Mouse (Mus musculus) forebrain, embryonic 16.5 days (tissue): ENCODE measurements at regions not wholly inside any gene's neighbourhood (a gene's known extent, or its start where the extent isn't known, plus 50 kb on each side); places are given as distances from the start of the nearest gene placed in this dataset.

ENCODE experiments used
- ATAC-seq: fragments of 200-750 bp; cut with Nextera tagmentation; 2 replicates; pipeline ENCODE4 v1.8.0; 2017; ENCODE audit warnings: mild to moderate bottlenecking, moderate library complexity
- H3K27ac ChIP-seq: fragments of 300-500 bp; sonication (generic); 2 replicates; pipeline ENCODE4 v1.5.1; 2014; ENCODE audit warnings: low read length, control low read depth
- H3K27me3 ChIP-seq: fragments of 300-500 bp; sonication (generic); replicated peaks from 2 replicates; pipeline ENCODE4 v1.6.1; 2014; ENCODE audit warnings: low read length; ENCODE audit not compliant: control insufficient read depth, insufficient read depth
- H3K36me3 ChIP-seq: fragments of 300-500 bp; sonication (generic); 2 replicates; pipeline ENCODE4 v1.6.1; 2014; ENCODE audit not compliant: control insufficient read depth, insufficient read depth
- H3K4me1 ChIP-seq: fragments of 300-500 bp; sonication (generic); replicated peaks from 2 replicates; pipeline ENCODE4 v1.6.1; 2014; ENCODE audit warnings: low read length; ENCODE audit not compliant: control insufficient read depth, insufficient read depth
- H3K4me2 ChIP-seq: fragments of 300-500 bp; sonication (generic); 2 replicates; pipeline ENCODE4 v1.6.1; 2014; ENCODE audit warnings: mild to moderate bottlenecking, low read length, control low read depth
- H3K4me3 ChIP-seq: fragments of 300-500 bp; sonication (generic); replicated peaks from 2 replicates; pipeline ENCODE4 v1.5.1; 2014; ENCODE audit warnings: mild to moderate bottlenecking, low read length, control low read depth
- H3K9ac ChIP-seq: fragments of 300-500 bp; sonication (generic); replicated peaks from 2 replicates; pipeline ENCODE4 v1.6.1; 2014; ENCODE audit warnings: low read depth, low read length, control low read depth
- H3K9me3 ChIP-seq: fragments of 300-500 bp; sonication (generic); 2 replicates; pipeline ENCODE4 v1.6.1; 2016; ENCODE audit warnings: low read length; ENCODE audit not compliant: control insufficient read depth
- WGBS: fragments of 180-500 bp; shearing (Covaris S2); extraction: QIAGEN DNeasy Blood & Tissue Kit; methylation state at CpG from one replicate; pipeline ENCODE4 v1.1.7; 2014; 5-methylcytosine and 5-hydroxymethylcytosine counted together

GRCm38 (mm10) chr3:39928421-39928820, 602.7 kb upstream of the Intu start:
- no peaks in the 10 kb centered on the region for H3K4me1 ChIP-seq
- H3K27me3 ChIP-seq, result no peaks in the 10 kb centered on the region
- H3K9me3 ChIP-seq, result no peaks in the 10 kb centered on the region
- H3K36me3 ChIP-seq, result no peaks in the 10 kb centered on the region
- H3K9ac ChIP-seq, result no peak overlapping the region
- no peak overlapping the region for H3K4me3 ChIP-seq
- WGBS, result 94% methylated on average over 2 of the region's 2 CpGs
- H3K4me2 ChIP-seq, result no peak overlapping the region
- ATAC-seq, result no peak
- no peak overlapping the region for H3K27ac ChIP-seq

GRCm38 (mm10) chr3:39933372-39933771, 597.7 kb upstream of the Intu start:
- no peaks in the 10 kb centered on the region for H3K4me1 ChIP-seq
- no peak overlapping the region for H3K9ac ChIP-seq
- H3K36me3 ChIP-seq, result no peaks in the 10 kb centered on the region
- H3K4me2 ChIP-seq, result no peak overlapping the region
- no peak for ATAC-seq
- H3K4me3 ChIP-seq, result no peak overlapping the region
- WGBS, result 90% methylated on average over 3 of the region's 3 CpGs
- no peak overlapping the region for H3K27ac ChIP-seq
- no peaks in the 10 kb centered on the region for H3K27me3 ChIP-seq
- H3K9me3 ChIP-seq, result no peaks in the 10 kb centered on the region

GRCm38 (mm10) chr3:39937719-39938278, 593.3 kb upstream of the Intu start:
- Histone ChIP-seq H3K4me2 (no peak overlapping the region), H3K27me3 (no peaks in the 10 kb centered on the region), H3K36me3 (no peaks in the 10 kb centered on the region), H3K4me1 (no peaks in the 10 kb centered on the region), H3K27ac (no peak overlapping the region), H3K9ac (no peak overlapping the region), H3K4me3 (no peak overlapping the region), H3K9me3 (no peaks in the 10 kb centered on the region)
- ATAC-seq, result no peak
- whole genome bisulfite sequencing, result 95% methylated on average over 3 of the region's 3 CpGs

GRCm38 (mm10) chr3:39944581-39944980, 586.5 kb upstream of the Intu start:
- H3K9me3 ChIP-seq, result no peaks in the 10 kb centered on the region
- no peaks in the 10 kb centered on the region for H3K4me1 ChIP-seq
- H3K27ac ChIP-seq, result no peak overlapping the region
- no peak overlapping the region for H3K9ac ChIP-seq
- no peak for ATAC-seq
- H3K4me2 ChIP-seq, result no peak overlapping the region
- 84% methylated on average over 3 of the region's 3 CpGs for WGBS
- no peaks in the 10 kb centered on the region for H3K36me3 ChIP-seq
- H3K4me3 ChIP-seq, result no peak overlapping the region
- H3K27me3 ChIP-seq, result no peaks in the 10 kb centered on the region

GRCm38 (mm10) chr3:39952103-39952502, 579.0 kb upstream of the Intu start:
- Histone ChIP-seq H3K36me3 (no peaks in the 10 kb centered on the region), H3K27me3 (no peaks in the 10 kb centered on the region), H3K4me3 (no peak overlapping the region), H3K9ac (no peak overlapping the region), H3K9me3 (peaks cover 6% of the 10 kb centered on the region; the same call in 1 of the 2 replicates), H3K4me2 (no peak overlapping the region), H3K27ac (no peak overlapping the region), H3K4me1 (no peaks in the 10 kb centered on the region)
- WGBS, result 89% methylated on average over 2 of the region's 2 CpGs
- no peak for ATAC-seq

- Histone ChIP-seq H3K27me3 (no peaks in the 10 kb centered on the region), H3K27ac (no peak overlapping the region), H3K36me3 (no peaks in the 10 kb centered on the region), H3K4me2 (no peak overlapping the region), H3K9me3 (peaks cover 6% of the 10 kb centered on the region; the same call in 1 of the 2 replicates), H3K4me3 (no peak overlapping the region), H3K4me1 (no peaks in the 10 kb centered on the region), H3K9ac (no peak overlapping the region)
- ATAC-seq, result no peak
- WGBS, result 77% methylated on average over 1 of the region's 1 CpGs
Observed at GRCm38 (mm10) chr3:39952556-39952955, 578.5 kb upstream of the Intu start.

GRCm38 (mm10) chr3:39961836-39962640, 569.0 kb upstream of the Intu start:
- Histone ChIP-seq H3K27ac (no peak overlapping the region), H3K4me1 (no peaks in the 10 kb centered on the region), H3K9me3 (no peaks in the 10 kb centered on the region), H3K27me3 (no peaks in the 10 kb centered on the region), H3K9ac (no peak overlapping the region), H3K36me3 (no peaks in the 10 kb centered on the region), H3K4me3 (no peak overlapping the region), H3K4me2 (no peak overlapping the region)
- peak; percentile 43; the same call in 1 of the 2 replicates for ATAC-seq
- 53% methylated on average over 7 of the region's 7 CpGs for WGBS

GRCm38 (mm10) chr3:39965431-39965830, 565.7 kb upstream of the Intu start:
- Histone ChIP-seq H3K9me3 (no peaks in the 10 kb centered on the region), H3K27me3 (no peaks in the 10 kb centered on the region), H3K36me3 (no peaks in the 10 kb centered on the region), H3K4me3 (no peak overlapping the region), H3K27ac (no peak overlapping the region), H3K4me2 (no peak overlapping the region), H3K4me1 (no peaks in the 10 kb centered on the region), H3K9ac (no peak overlapping the region)
- WGBS, result 94% methylated on average over 2 of the region's 2 CpGs
- ATAC-seq, result no peak

GRCm38 (mm10) chr3:39966390-39966789, 564.7 kb upstream of the Intu start:
- no peak for ATAC-seq
- WGBS, result 95% methylated on average over 2 of the region's 2 CpGs
- Histone ChIP-seq H3K36me3 (no peaks in the 10 kb centered on the region), H3K4me3 (no peak overlapping the region), H3K9me3 (no peaks in the 10 kb centered on the region), H3K27me3 (no peaks in the 10 kb centered on the region), H3K4me1 (no peaks in the 10 kb centered on the region), H3K4me2 (no peak overlapping the region), H3K27ac (no peak overlapping the region), H3K9ac (no peak overlapping the region)
